Mouse (Mus musculus) olfactory bulb, adult 2 months (tissue): ENCODE data around the gene Cyp4a31. TPM values are rescaled to one million over a fixed set of nuclear protein-coding genes. Genes with fewer than 3 reads are reported as not detected.
"Not testable (repeated sequence)": the region's sequence is repeated elsewhere in the genome, so short reads cannot be mapped to it uniquely, and the experiment has no call there.

ENCODE experiments used
- H3K27ac ChIP-seq: fragments of 200-500 bp; 2 replicates; pipeline ENCODE4 v1.5.1; 2012; ENCODE audit warnings: low read depth, low read length; ENCODE audit not compliant: insufficient read depth
- H3K4me1 ChIP-seq: fragments of 200-500 bp; 2 replicates; pipeline ENCODE4 v1.6.1; 2012; ENCODE audit warnings: low read length; ENCODE audit not compliant: control insufficient read depth, insufficient read depth
- H3K4me3 ChIP-seq: fragments of 200-500 bp; 2 replicates; pipeline ENCODE4 v1.5.1; 2012; ENCODE audit warnings: mild to moderate bottlenecking, low read depth, low read length, moderate library complexity; ENCODE audit not compliant: insufficient read depth
- CTCF ChIP-seq: fragments of 200-500 bp; IDR thresholded peaks from 2 replicates; pipeline ENCODE4 v1.5.1; 2012; ENCODE audit warnings: low read depth, mild to moderate bottlenecking, low read length, moderate library complexity; ENCODE audit not compliant: insufficient read depth
- POLR2A ChIP-seq: fragments of 200-500 bp; IDR thresholded peaks from 2 replicates; pipeline ENCODE4 v1.6.1; 2012; ENCODE audit warnings: mild to moderate bottlenecking, low read depth, low read length, moderate library complexity; ENCODE audit not compliant: insufficient read depth
- WGBS: fragments of 180-500 bp; shearing (Covaris S2); methylation state at CpG from one replicate; pipeline ENCODE4 v1.1.7; 2018; 5-methylcytosine and 5-hydroxymethylcytosine counted together
- polyA plus RNA-seq: library from polyadenylated mRNA; stranded (reverse); fragments of >200 nt; gene quantifications from 2 replicates; pipeline ENCODE4 v1.2.4, GENCODE M21; 2012; ENCODE audit warnings: low replicate concordance; ENCODE audit not compliant: missing spikeins, insufficient read depth, insufficient read length

Cyp4a31 gene
- polyA plus RNA-seq, 1 experiment: not detected

GRCm38 (mm10) chr4:115557861-115558561 is 5.4 kb upstream of the Cyp4a31 start:
- H3K27ac ChIP-seq: no peak overlapping the region
- no peak for TF ChIP-seq CTCF
- TF ChIP-seq POLR2A: no peak
- H3K4me3 ChIP-seq: no peak overlapping the region
- no peaks in the 10 kb centered on the region for H3K4me1 ChIP-seq
- WGBS: 50% methylated on average over 4 of the region's 4 CpGs

GRCm38 (mm10) chr4:115561236-115561635 is 2.2 kb upstream of the Cyp4a31 start:
- not testable (repeated sequence) for H3K4me1 ChIP-seq, H3K27ac ChIP-seq, H3K4me3 ChIP-seq
- 51% methylated on average over 5 of the region's 5 CpGs for WGBS

GRCm38 (mm10) chr4:115564469-115565225 is 1.2 kb downstream of the Cyp4a31 start:
- H3K4me3 ChIP-seq, H3K4me1 ChIP-seq, H3K27ac ChIP-seq: not testable (repeated sequence)
- 84% methylated on average over 6 of the region's 6 CpGs for WGBS

- WGBS: 87% methylated on average over 3 of the region's 3 CpGs
These were observed 11.8 kb downstream of the Cyp4a31 start for GRCm38 (mm10) chr4:115575255-115575654.

GRCm38 (mm10) chr4:115575776-115576175 is 12.3 kb downstream of the Cyp4a31 start:
- no peak for TF ChIP-seq CTCF
- TF ChIP-seq POLR2A: no peak
- Histone ChIP-seq H3K4me1 (no peaks in the 10 kb centered on the region), H3K4me3 (no peak overlapping the region), H3K27ac (no peak overlapping the region)
- WGBS: 85% methylated on average over 2 of the region's 2 CpGs

More at GRCm38 (mm10) chr4:115575255-115575654, 11.8 kb downstream of the Cyp4a31 start:
- Histone ChIP-seq H3K4me3 (no peak overlapping the region), H3K27ac (no peak overlapping the region), H3K4me1 (no peaks in the 10 kb centered on the region)
- TF ChIP-seq POLR2A: no peak

GRCm38 (mm10) chr4:115583036-115583435 is 19.6 kb downstream of the Cyp4a31 start:
- Histone ChIP-seq H3K4me1 (no peaks in the 10 kb centered on the region), H3K4me3 (no peak overlapping the region), H3K27ac (no peak overlapping the region)
- no peak for TF ChIP-seq POLR2A
- TF ChIP-seq CTCF: no peak

GRCm38 (mm10) chr4:115596357-115596756 is 32.9 kb downstream of the Cyp4a31 start:
- WGBS: 96% methylated on average over 1 of the region's 1 CpGs
- no peaks in the 10 kb centered on the region for H3K4me1 ChIP-seq

GRCm38 (mm10) chr4:115596824-115597336 is 33.4 kb downstream of the Cyp4a31 start:
- no peak overlapping the region for H3K27ac ChIP-seq
- 82% methylated on average over 2 of the region's 2 CpGs for WGBS
- TF ChIP-seq POLR2A (no peak), CTCF (no peak)
- no peak overlapping the region for H3K4me3 ChIP-seq
- no peaks in the 10 kb centered on the region for H3K4me1 ChIP-seq

More at GRCm38 (mm10) chr4:115596357-115596756, 32.9 kb downstream of the Cyp4a31 start:
- TF ChIP-seq POLR2A: no peak
- TF ChIP-seq CTCF: no peak
- Histone ChIP-seq H3K27ac (no peak overlapping the region), H3K4me3 (no peak overlapping the region)

GRCm38 (mm10) chr4:115600611-115601010 is 37.2 kb downstream of the Cyp4a31 start, which contains the start of gene Cyp4a32:
TSS of gene Cyp4a32 (plus strand) at chr4:115600969.
- not testable (repeated sequence) for H3K27ac ChIP-seq, H3K4me3 ChIP-seq, H3K4me1 ChIP-seq
- 88% methylated on average over 8 of the region's 8 CpGs for WGBS
